Mouse (Mus musculus): ENCODE results near the gene Atp2c1. TPM values are rescaled to one million over a fixed set of nuclear protein-coding genes. Genes with fewer than 3 reads are reported as not detected.

The Atp2c1 gene
- total and polyA plus RNA-seq, 3 experiments: 45.8 to 60.7 (median 51.7) TPM

GRCm38 (mm10) chr9:105387403-105387802 is 139.7 kb downstream of the Atp2c1 start:
- Histone ChIP-seq H3K9me3 (replicated peaks; ENCODE audit: low read length) (no peaks in the 10 kb centered on the region), H3K4me2 (ENCODE audit: insufficient read depth, low read depth, poor library complexity, severe bottlenecking) (peak overlapping the region; percentile 17), H3K4me3 (replicated peaks in 1 of 3; ENCODE audit: low read depth in 2 of 3, low read length in 2 of 3, poor library complexity in 1 of 3) (no peak overlapping the region), H3K4me1 (ENCODE audit: control insufficient read depth in 1 of 2, insufficient read depth in 2 of 2) (peaks cover 28 to 49% of the 10 kb centered on the region in 2 experiments), H3K79me2 (replicated peaks; ENCODE audit: control insufficient read depth, extremely low read depth, insufficient read depth, poor library complexity, severe bottlenecking) (no peaks in the 10 kb centered on the region), H3K27ac (ENCODE audit: insufficient read depth, low read depth) (peak overlapping the region; percentile 86), H3K36me3 (replicated peaks in 1 of 2; ENCODE audit: control insufficient read depth in 1 of 2, insufficient read depth in 1 of 2, low read length in 1 of 2) (no peaks in the 10 kb centered on the region), H3K27me3 (replicated peaks) (no peaks in the 10 kb centered on the region), H3K9ac (ENCODE audit: insufficient read depth, low read depth) (peak overlapping the region; percentile 8; the same call in 1 of the 2 replicates)
- no peak for DNase-seq (ENCODE audit: extremely low read depth)
- TF ChIP-seq MAX (IDR thresholded peaks at IDR 0.05; ENCODE audit: low read length) (peak; percentile 74; the same call in 1 of the 2 replicates), IRF4 (IDR thresholded peaks at IDR 0.05; ENCODE audit: low read depth, low read length) (peak; percentile 50; the same call in 1 of the 2 replicates), ELF1 (IDR thresholded peaks at IDR 0.05; ENCODE audit: low read depth, low read length) (0 out of 2 replicates have a peak, but pooled peaks have one; percentile 6), KAT2A (IDR thresholded peaks at IDR 0.05; ENCODE audit: insufficient replicate concordance, low read length) (no peak), JUN (IDR thresholded peaks at IDR 0.05; ENCODE audit: insufficient read depth, low read depth, low read length) (peak; percentile 31; the same call in 1 of the 2 replicates), MEF2A (IDR thresholded peaks at IDR 0.05; ENCODE audit: borderline replicate concordance, low read depth, low read length) (peak; percentile 63; the same call in 1 of the 2 replicates), BHLHE40 (IDR thresholded peaks at IDR 0.05; ENCODE audit: low read depth, low read length) (peak; percentile 79), EP300 (IDR thresholded peaks at IDR 0.05; ENCODE audit: low read length) (peak; percentile 59; the same call in 1 of the 2 replicates), TBP (conservative IDR thresholded peaks at IDR 0.05; ENCODE audit: low read depth, low read length) (no peak), ZC3H11A (IDR thresholded peaks at IDR 0.05; ENCODE audit: low read depth, low read length) (no peak), USF2 (conservative IDR thresholded peaks at IDR 0.05; ENCODE audit: low read depth, low read length) (peak; percentile 25; the same call in 1 of the 2 replicates), ZKSCAN1 (IDR thresholded peaks at IDR 0.05; ENCODE audit: borderline replicate concordance, low read depth, low read length) (no peak), ETS1 (conservative IDR thresholded peaks at IDR 0.05; ENCODE audit: low read depth, low read length) (peak; percentile 78), UBTF (IDR thresholded peaks at IDR 0.05; ENCODE audit: low read depth, low read length) (no peak)
- in situ Hi-C loops (cut with MboI; ENCODE audit: low pct_ligation_motif_present, low pct_unique_long_range_greater_than_20kb, low sequenced_read_pairs) (loop anchor here (25.0 kb wide), 2 partner anchors 250 to 325 kb away; partner anchors contain the start of genes 1700080E11Rik, Mrpl3 and Nudt16), dilution Hi-C loops (cut with MboI; ENCODE audit: extremely low pct_ligation_motif_present, extremely low pct_unique_long_range_greater_than_20kb, low sequenced_read_pairs) (no loop called here)

DNA sequence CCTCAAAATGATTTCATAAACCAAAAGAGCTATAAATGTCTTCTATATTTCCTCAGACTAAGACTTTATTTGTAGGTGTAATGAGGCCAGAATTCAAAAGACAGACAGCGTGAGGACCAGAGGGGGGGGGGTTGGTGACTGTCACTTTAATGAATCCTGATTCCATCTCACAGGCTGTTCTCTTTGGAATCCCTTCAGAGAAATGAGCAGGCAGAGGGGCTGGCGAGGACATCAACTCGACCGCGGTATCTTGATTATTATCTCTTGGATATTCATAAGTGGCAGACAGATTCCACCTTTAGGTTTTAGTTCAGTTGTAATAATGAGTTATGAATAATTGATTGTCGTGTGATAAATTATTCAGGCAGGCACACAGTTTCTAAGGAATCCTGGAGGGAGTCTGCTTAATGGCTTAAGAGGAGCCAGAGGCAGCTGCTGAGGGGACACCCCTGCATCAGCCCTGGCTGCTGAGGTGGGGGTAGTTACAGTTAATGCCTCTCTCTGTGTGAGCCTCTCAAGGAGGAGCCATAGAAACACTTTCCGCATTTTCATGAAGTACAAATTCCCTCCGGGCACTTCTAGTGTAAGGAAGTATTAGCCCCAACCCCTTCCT is 147.5 kb downstream of the Atp2c1 start:
- peaks cover 5 to 6% of the 10 kb centered on the region in 2 experiments for H3K4me1 ChIP-seq (ENCODE audit: control insufficient read depth in 1 of 2, insufficient read depth in 2 of 2)
- no peak for DNase-seq (ENCODE audit: extremely low read depth)
- no peaks in the 10 kb centered on the region for H3K27me3 ChIP-seq (replicated peaks)
- no peak overlapping the region for H3K4me3 ChIP-seq (replicated peaks in 1 of 3; ENCODE audit: low read depth in 2 of 3, low read length in 2 of 3, poor library complexity in 1 of 3)
- H3K9me3 ChIP-seq (replicated peaks; ENCODE audit: low read length): no peaks in the 10 kb centered on the region
- H3K36me3 ChIP-seq (replicated peaks in 1 of 2; ENCODE audit: control insufficient read depth in 1 of 2, insufficient read depth in 1 of 2, low read length in 1 of 2): no peaks in the 10 kb centered on the region
- in situ Hi-C loops (cut with MboI; ENCODE audit: low pct_ligation_motif_present, low pct_unique_long_range_greater_than_20kb, low sequenced_read_pairs): loop anchor here (25.0 kb wide), 2 partner anchors 242 to 317 kb away; partner anchors contain the start of genes 1700080E11Rik, Mrpl3 and Nudt16
- H3K4me2 ChIP-seq (ENCODE audit: insufficient read depth, low read depth, poor library complexity, severe bottlenecking): no peak overlapping the region
- no peak for TF ChIP-seq NELFE (IDR thresholded peaks at IDR 0.05; ENCODE audit: low read depth, low read length)
- TF ChIP-seq EP300 (IDR thresholded peaks at IDR 0.05; ENCODE audit: low read length): no peak
- TF ChIP-seq IRF4 (IDR thresholded peaks at IDR 0.05; ENCODE audit: low read depth, low read length): no peak
- no peak for TF ChIP-seq MAX (IDR thresholded peaks at IDR 0.05; ENCODE audit: low read length)
- TF ChIP-seq MAFK (IDR thresholded peaks at IDR 0.05; ENCODE audit: insufficient replicate concordance, low read length): no peak
- TF ChIP-seq ZNF384 (IDR thresholded peaks at IDR 0.05; ENCODE audit: low read depth, low read length): no peak
- TF ChIP-seq ZKSCAN1 (IDR thresholded peaks at IDR 0.05; ENCODE audit: borderline replicate concordance, low read depth, low read length): no peak
- TF ChIP-seq KAT2A (IDR thresholded peaks at IDR 0.05; ENCODE audit: insufficient replicate concordance, low read length): no peak
- no peak for TF ChIP-seq JUND (conservative IDR thresholded peaks at IDR 0.05; ENCODE audit: low read depth, low read length)
- TF ChIP-seq PAX5 (IDR thresholded peaks at IDR 0.05; ENCODE audit: low read length): no peak
- TF ChIP-seq MXI1 (IDR thresholded peaks at IDR 0.05; ENCODE audit: low read depth, low read length): no peak
- no peak for TF ChIP-seq MAZ (IDR thresholded peaks at IDR 0.05; ENCODE audit: low read depth, low read length)
- TF ChIP-seq HCFC1 (IDR thresholded peaks at IDR 0.05; ENCODE audit: low read depth, low read length): no peak
- TF ChIP-seq CHD1 (IDR thresholded peaks at IDR 0.05; ENCODE audit: low read depth, low read length): no peak
- TF ChIP-seq ETS1 (conservative IDR thresholded peaks at IDR 0.05; ENCODE audit: low read depth, low read length): no peak
- no peak for TF ChIP-seq SIN3A (IDR thresholded peaks at IDR 0.05; ENCODE audit: low read length)
- no peak for TF ChIP-seq TBP (conservative IDR thresholded peaks at IDR 0.05; ENCODE audit: low read depth, low read length)
- TF ChIP-seq CHD2 (IDR thresholded peaks at IDR 0.05; ENCODE audit: low read length): no peak
- no peak for TF ChIP-seq RCOR1 (conservative IDR thresholded peaks at IDR 0.05; ENCODE audit: low read depth, low read length)
- H3K27ac ChIP-seq (ENCODE audit: insufficient read depth, low read depth): no peak overlapping the region
- dilution Hi-C loops (cut with MboI; ENCODE audit: extremely low pct_ligation_motif_present, extremely low pct_unique_long_range_greater_than_20kb, low sequenced_read_pairs): no loop called here
- H3K79me2 ChIP-seq (replicated peaks; ENCODE audit: control insufficient read depth, extremely low read depth, insufficient read depth, poor library complexity, severe bottlenecking): no peaks in the 10 kb centered on the region
- H3K9ac ChIP-seq (ENCODE audit: insufficient read depth, low read depth): no peak overlapping the region
